Mouse (Mus musculus) hindbrain, embryonic 13.5 days (tissue): ENCODE results near the gene Kcnj15. TPM values are rescaled to one million over a fixed set of nuclear protein-coding genes. Genes with fewer than 3 reads are reported as not detected.
A peak's percentile ranks its signal among the peaks of the same experiment; 100 is the strongest.

Experiments
- ATAC-seq: fragments of 200-750 bp; cut with Nextera tagmentation; 2 replicates; pipeline ENCODE4 v1.8.0; 2017; ENCODE audit warnings: moderate TSS enrichment; ENCODE audit not compliant: low FRiP score
- H3K27ac ChIP-seq: fragments of 300-500 bp; sonication (generic); 2 replicates; pipeline ENCODE4 v1.5.1; 2015; ENCODE audit warnings: inconsistent platforms, mild to moderate bottlenecking, moderate library complexity
- H3K27me3 ChIP-seq: fragments of 300-500 bp; sonication (generic); 2 replicates; pipeline ENCODE4 v1.6.1; 2015; ENCODE audit warnings: mild to moderate bottlenecking, inconsistent platforms
- H3K36me3 ChIP-seq: fragments of 300-500 bp; sonication (generic); 2 replicates; pipeline ENCODE4 v1.6.1; 2015; ENCODE audit warnings: mild to moderate bottlenecking, inconsistent platforms
- H3K4me1 ChIP-seq: fragments of 300-500 bp; sonication (generic); replicated peaks from 2 replicates; pipeline ENCODE4 v1.6.1; 2015; ENCODE audit warnings: inconsistent platforms
- H3K4me2 ChIP-seq: fragments of 300-500 bp; sonication (generic); 2 replicates; pipeline ENCODE4 v1.6.1; 2015; ENCODE audit warnings: inconsistent platforms, mild to moderate bottlenecking, moderate library complexity
- H3K4me3 ChIP-seq: fragments of 300-500 bp; sonication (generic); 2 replicates; pipeline ENCODE4 v1.5.1; 2015; ENCODE audit warnings: mild to moderate bottlenecking, inconsistent platforms
- H3K9ac ChIP-seq: fragments of 300-500 bp; sonication (generic); 2 replicates; pipeline ENCODE4 v1.6.1; 2015; ENCODE audit warnings: mild to moderate bottlenecking, inconsistent platforms
- H3K9me3 ChIP-seq: fragments of 300-500 bp; sonication (generic); 2 replicates; pipeline ENCODE4 v1.6.1; 2016; ENCODE audit warnings: inconsistent platforms
- WGBS: fragments of 180-500 bp; shearing (Covaris S2); methylation state at CpG from one replicate; pipeline ENCODE4 v1.1.7; 2015; 5-methylcytosine and 5-hydroxymethylcytosine counted together
- polyA plus RNA-seq: library from polyadenylated mRNA; unstranded; fragments of >200 nt; fragmentation: Nextera tagmentation; extraction: Ambion mirVana; gene quantifications from 2 replicates; pipeline ENCODE4 v1.2.1, GENCODE M21; 2015

The Kcnj15 gene
- polyA plus RNA-seq, 1 experiment from 2014 or later = 0.12 TPM

DNA sequence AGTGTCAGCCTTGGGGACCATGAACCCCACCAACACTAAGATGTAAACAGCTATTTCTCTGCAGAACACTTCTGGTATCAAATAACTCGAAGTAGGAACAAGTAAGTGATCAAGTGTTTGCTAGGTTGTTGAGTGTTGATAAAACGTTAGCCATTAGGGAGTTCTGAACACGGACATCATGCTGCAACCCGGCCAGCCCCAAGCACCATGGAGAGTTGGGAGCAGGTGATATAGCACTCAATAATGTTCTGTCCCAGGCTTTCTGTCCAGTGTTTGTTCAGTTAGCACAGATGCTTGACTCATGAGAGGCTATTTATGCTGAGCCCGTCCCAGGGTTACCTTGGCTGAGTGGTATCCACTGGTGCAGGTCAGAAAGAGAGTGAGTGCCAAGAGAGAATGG lies 74.8 kb downstream of the Kcnj15 start:
- no peaks in the 10 kb centered on the region for H3K9me3 ChIP-seq
- no peaks in the 10 kb centered on the region for H3K27me3 ChIP-seq
- H3K36me3 ChIP-seq = no peaks in the 10 kb centered on the region
- H3K27ac ChIP-seq = no peak overlapping the region
- no peak for ATAC-seq
- no peaks in the 10 kb centered on the region for H3K4me1 ChIP-seq
- no peak overlapping the region for H3K4me2 ChIP-seq
- 92% methylated on average over 5 of the region's 5 CpGs for WGBS
- no peak overlapping the region for H3K4me3 ChIP-seq
- no peak overlapping the region for H3K9ac ChIP-seq

- H3K9ac ChIP-seq = no peak overlapping the region; the same call in 1 of the 2 replicates
- WGBS = 34% methylated on average over 28 of the region's 28 CpGs
- no peaks in the 10 kb centered on the region for H3K9me3 ChIP-seq
- H3K27me3 ChIP-seq = peaks cover 9% of the 10 kb centered on the region; the same call in 1 of the 2 replicates
- peak overlapping the region; percentile 8; the same call in 1 of the 2 replicates for H3K4me3 ChIP-seq
- peaks cover 10% of the 10 kb centered on the region for H3K4me1 ChIP-seq
- no peaks in the 10 kb centered on the region for H3K36me3 ChIP-seq
- H3K4me2 ChIP-seq = peak overlapping the region; percentile 32
- ATAC-seq = peak; percentile 84
- peak overlapping the region; percentile 19; the same call in 1 of the 2 replicates for H3K27ac ChIP-seq
Measured at GRCm38 (mm10) chr16:95340885-95341791, 83.8 kb downstream of the Kcnj15 start.

DNA sequence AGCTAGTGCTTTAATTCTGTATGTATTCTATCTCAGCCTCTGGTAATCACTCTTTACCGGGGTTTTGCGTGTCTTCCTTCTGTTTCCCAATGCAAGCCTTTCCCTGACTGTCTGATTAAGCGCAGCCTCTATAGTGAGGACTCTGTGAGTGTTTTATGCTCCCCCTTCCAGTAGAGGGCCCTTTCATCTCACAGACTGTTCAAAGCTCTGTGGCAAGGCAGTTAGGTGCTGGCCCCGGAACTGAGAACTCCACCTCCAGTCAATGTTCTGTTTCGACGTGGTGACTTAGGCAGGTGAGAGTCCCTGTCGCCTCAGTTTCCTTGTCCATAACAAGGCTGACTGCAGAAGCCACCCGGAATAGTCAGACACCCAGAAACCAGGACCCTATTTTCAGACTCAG lies 84.7 kb downstream of the Kcnj15 start:
- H3K4me2 ChIP-seq = no peak overlapping the region
- H3K27me3 ChIP-seq = peaks cover 9% of the 10 kb centered on the region; the same call in 1 of the 2 replicates
- H3K27ac ChIP-seq = no peak overlapping the region
- WGBS = 78% methylated on average over 8 of the region's 8 CpGs
- no peaks in the 10 kb centered on the region for H3K36me3 ChIP-seq
- ATAC-seq = 0 out of 2 replicates have a peak, but pooled peaks have one; percentile 15
- no peak overlapping the region for H3K4me3 ChIP-seq
- peaks cover 10% of the 10 kb centered on the region for H3K4me1 ChIP-seq
- H3K9ac ChIP-seq = no peak overlapping the region
- no peaks in the 10 kb centered on the region for H3K9me3 ChIP-seq

- no peak overlapping the region for H3K4me2 ChIP-seq
- no peaks in the 10 kb centered on the region for H3K9me3 ChIP-seq
- H3K4me3 ChIP-seq = no peak overlapping the region
- peaks cover 13% of the 10 kb centered on the region for H3K4me1 ChIP-seq
- no peak overlapping the region for H3K27ac ChIP-seq
- H3K27me3 ChIP-seq = peaks cover 9% of the 10 kb centered on the region; the same call in 1 of the 2 replicates
- H3K9ac ChIP-seq = no peak overlapping the region
- ATAC-seq = no peak
- WGBS = 78% methylated on average over 10 of the region's 10 CpGs
- H3K36me3 ChIP-seq = no peaks in the 10 kb centered on the region
Measured at GRCm38 (mm10) chr16:95344961-95345360, 87.6 kb downstream of the Kcnj15 start.

DNA sequence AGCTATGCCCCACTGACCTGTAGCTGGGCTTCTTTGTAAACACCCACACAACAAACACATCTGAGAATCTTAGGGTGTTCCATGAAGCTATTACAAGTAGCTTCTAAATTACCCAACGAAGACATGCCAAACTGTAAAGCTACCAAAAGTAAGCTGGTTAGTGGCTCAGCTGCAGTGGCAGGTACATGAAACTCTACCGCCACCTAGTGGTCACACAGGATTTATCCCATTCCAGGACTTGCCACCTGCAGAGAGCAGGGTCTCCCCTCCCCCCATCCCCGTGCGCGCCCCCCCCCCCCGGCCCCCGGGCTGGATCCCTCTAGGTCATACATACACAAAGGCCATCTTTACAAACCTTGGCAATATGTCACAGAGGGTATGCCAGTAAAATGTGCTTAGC lies 88.5 kb downstream of the Kcnj15 start:
- H3K27ac ChIP-seq = no peak overlapping the region
- no peak for ATAC-seq
- H3K9me3 ChIP-seq = no peaks in the 10 kb centered on the region
- no peak overlapping the region for H3K4me2 ChIP-seq
- no peak overlapping the region for H3K9ac ChIP-seq
- H3K36me3 ChIP-seq = no peaks in the 10 kb centered on the region
- H3K27me3 ChIP-seq = peaks cover 9% of the 10 kb centered on the region; the same call in 1 of the 2 replicates
- no peak overlapping the region for H3K4me3 ChIP-seq
- H3K4me1 ChIP-seq = peaks cover 10% of the 10 kb centered on the region
- 6% methylated on average over 5 of the region's 7 CpGs for WGBS

- ATAC-seq = no peak
Measured at GRCm38 (mm10) chr16:95347202-95347601, 89.8 kb downstream of the Kcnj15 start.

DNA sequence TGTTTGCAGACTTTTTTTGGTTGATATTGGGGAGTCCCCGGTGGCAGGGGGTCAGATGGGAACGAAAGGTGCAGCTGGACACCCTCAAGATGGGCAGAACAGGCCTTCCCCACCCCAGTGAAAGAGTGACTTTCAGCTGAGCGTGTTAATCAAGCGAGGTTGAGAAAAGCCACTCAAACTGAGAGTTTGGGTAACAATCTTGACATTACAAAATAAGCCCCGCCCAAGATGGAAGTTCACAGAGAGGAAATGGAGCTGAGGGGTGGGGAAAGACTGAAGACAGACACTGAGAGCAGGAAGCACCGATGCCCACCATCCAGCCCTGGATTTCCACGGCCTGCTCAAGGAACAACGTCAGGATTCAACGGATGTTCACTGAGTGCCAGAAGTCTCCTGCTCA lies 91.2 kb downstream of the Kcnj15 start:
- Histone ChIP-seq H3K27ac (no peak overlapping the region), H3K4me1 (peaks cover 3% of the 10 kb centered on the region; the same call in 1 of the 2 replicates), H3K9ac (no peak overlapping the region), H3K27me3 (no peaks in the 10 kb centered on the region), H3K4me2 (no peak overlapping the region), H3K9me3 (no peaks in the 10 kb centered on the region), H3K36me3 (no peaks in the 10 kb centered on the region), H3K4me3 (no peak overlapping the region)
- 88% methylated on average over 9 of the region's 9 CpGs for WGBS
- ATAC-seq = no peak

More at GRCm38 (mm10) chr16:95347202-95347601, 89.8 kb downstream of the Kcnj15 start:
- Histone ChIP-seq H3K27me3 (peaks cover 6% of the 10 kb centered on the region; the same call in 1 of the 2 replicates), H3K4me2 (no peak overlapping the region), H3K9ac (no peak overlapping the region), H3K9me3 (no peaks in the 10 kb centered on the region), H3K27ac (peak overlapping the region; percentile 13; the same call in 1 of the 2 replicates), H3K4me3 (no peak overlapping the region), H3K4me1 (peaks cover 3% of the 10 kb centered on the region; the same call in 1 of the 2 replicates), H3K36me3 (no peaks in the 10 kb centered on the region)
- 20% methylated on average over 3 of the region's 3 CpGs for WGBS

- Histone ChIP-seq H3K9me3 (no peaks in the 10 kb centered on the region), H3K4me1 (peaks cover 3% of the 10 kb centered on the region; the same call in 1 of the 2 replicates), H3K4me2 (no peak overlapping the region), H3K9ac (no peak overlapping the region), H3K4me3 (no peak overlapping the region), H3K36me3 (no peaks in the 10 kb centered on the region), H3K27me3 (no peaks in the 10 kb centered on the region), H3K27ac (no peak overlapping the region)
- no peak for ATAC-seq
- 86% methylated on average over 6 of the region's 6 CpGs for WGBS
Measured at GRCm38 (mm10) chr16:95349344-95349743, 92.0 kb downstream of the Kcnj15 start.

GRCm38 (mm10) chr16:95349745-95350144 lies 92.4 kb downstream of the Kcnj15 start:
- no peak for ATAC-seq

More at GRCm38 (mm10) chr16:95349745-95350144, 92.4 kb downstream of the Kcnj15 start:
- H3K4me3 ChIP-seq = no peak overlapping the region
- peaks cover 3% of the 10 kb centered on the region; the same call in 1 of the 2 replicates for H3K4me1 ChIP-seq
- H3K9me3 ChIP-seq = no peaks in the 10 kb centered on the region
- no peak overlapping the region for H3K27ac ChIP-seq
- H3K4me2 ChIP-seq = no peak overlapping the region
- H3K36me3 ChIP-seq = no peaks in the 10 kb centered on the region
- no peaks in the 10 kb centered on the region for H3K27me3 ChIP-seq
- no peak overlapping the region for H3K9ac ChIP-seq
- 83% methylated on average over 5 of the region's 5 CpGs for WGBS
